Mouse (Mus musculus) skeletal muscle tissue, adult 2 months (tissue): ENCODE results near the gene 3110082J24Rik.

Experiments
- DNase-seq: peaks from one replicate; pipeline ENCODE4 v3.0.0-alpha.2; 2012; ENCODE audit warnings: low read depth, low spot score

Gene 3110082J24Rik

GRCm38 (mm10) chr5:30105668-30106300 lies at the start of gene 3110082J24Rik:
Gene 3110082J24Rik (minus strand): TSS chr5:30106086.
- no peak for DNase-seq

GRCm38 (mm10) chr5:30155395-30155792 lies 49.5 kb upstream of the 3110082J24Rik start:
- DNase-seq, result no peak

GRCm38 (mm10) chr5:30154474-30155394 lies 48.8 kb upstream of the 3110082J24Rik start, which contains the start of the genes Hadha and Hadhb:
Gene Hadha (minus strand): TSS chr5:30155162.
Gene Hadhb (plus strand): TSS chr5:30155248.
- DNase-seq, result peak; percentile 90

- DNase-seq, result no peak
Measured at GRCm38 (mm10) chr5:30154013-30154412, 48.1 kb upstream of the 3110082J24Rik start.

- DNase-seq, result no peak
Measured at GRCm38 (mm10) chr5:30153222-30153621, 47.3 kb upstream of the 3110082J24Rik start.

- DNase-seq, result no peak
Measured at GRCm38 (mm10) chr5:30152413-30152812, 46.5 kb upstream of the 3110082J24Rik start.

GRCm38 (mm10) chr5:30152007-30152406 lies 46.1 kb upstream of the 3110082J24Rik start:
- no peak for DNase-seq

GRCm38 (mm10) chr5:30148133-30148920 lies 42.4 kb upstream of the 3110082J24Rik start:
- DNase-seq, result no peak

GRCm38 (mm10) chr5:30146526-30146925 lies 40.6 kb upstream of the 3110082J24Rik start:
- DNase-seq, result no peak

GRCm38 (mm10) chr5:30138193-30138592 lies 32.3 kb upstream of the 3110082J24Rik start:
- DNase-seq, result no peak

- DNase-seq, result no peak
Measured at GRCm38 (mm10) chr5:30137271-30137670, 31.4 kb upstream of the 3110082J24Rik start.

- DNase-seq, result no peak
Measured at GRCm38 (mm10) chr5:30135711-30136231, 29.9 kb upstream of the 3110082J24Rik start.

- DNase-seq, result no peak
Measured at GRCm38 (mm10) chr5:30132173-30132572, 26.3 kb upstream of the 3110082J24Rik start.

GRCm38 (mm10) chr5:30131246-30131645 lies 25.4 kb upstream of the 3110082J24Rik start:
- DNase-seq, result no peak

- DNase-seq, result no peak
Measured at GRCm38 (mm10) chr5:30128680-30129079, 22.8 kb upstream of the 3110082J24Rik start.

- DNase-seq, result no peak
Measured at GRCm38 (mm10) chr5:30127921-30128597, 22.2 kb upstream of the 3110082J24Rik start.

- no peak for DNase-seq
Measured at GRCm38 (mm10) chr5:30126756-30127155, 20.9 kb upstream of the 3110082J24Rik start.

- peak; percentile 35 for DNase-seq
Measured at GRCm38 (mm10) chr5:30125587-30125986, 19.7 kb upstream of the 3110082J24Rik start.

GRCm38 (mm10) chr5:30122481-30122880 lies 16.6 kb upstream of the 3110082J24Rik start:
- DNase-seq, result no peak

- DNase-seq, result no peak
Measured at GRCm38 (mm10) chr5:30120106-30120505, 14.2 kb upstream of the 3110082J24Rik start.

- DNase-seq, result no peak
Measured at GRCm38 (mm10) chr5:30119163-30119562, 13.3 kb upstream of the 3110082J24Rik start.
